7 mouse cellular contexts compared by ENCODE assay signal in the genomic region with DNA sequence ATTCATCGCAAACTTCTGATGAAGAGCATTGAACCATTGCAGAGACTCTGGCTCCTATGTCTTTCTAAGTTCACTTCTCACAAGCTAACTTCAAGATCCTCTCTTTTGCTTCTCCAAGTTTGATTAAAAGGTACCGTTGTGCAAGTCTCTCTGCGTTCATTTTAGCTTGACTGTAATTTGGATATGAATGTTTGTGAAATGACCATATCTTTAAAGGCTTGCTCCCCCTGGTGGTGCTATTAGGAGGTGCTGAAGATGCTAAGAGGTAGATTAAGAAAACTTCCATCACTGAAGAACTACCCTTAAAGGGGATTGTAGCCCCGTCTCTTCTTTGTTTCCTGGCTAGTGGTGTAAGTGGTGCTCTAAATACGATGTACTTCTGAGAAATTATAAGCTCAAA.
DNase-seq lines count a peak whose midpoint lies in the region; ATAC-seq and TF ChIP-seq lines count a peak whose summit lies in the region.

No protein-coding gene starts in this region.

- TF ChIP-seq EP300 in CH12.LX (IDR thresholded peaks at IDR 0.05; ENCODE audit: low read length), result no peak

- TF ChIP-seq POLR2A in CH12.LX (IDR thresholded peaks at IDR 0.05; ENCODE audit: low read depth, low read length), result no peak

- no peak overlapping the region for H3K4me3 ChIP-seq in kidney, embryonic 15.5 days (replicated peaks)
- no peak overlapping the region for H3K4me3 ChIP-seq in CH12.LX (replicated peaks in 1 of 3; ENCODE audit: low read depth in 2 of 3, low read length in 2 of 3, poor library complexity in 1 of 3)

- TF ChIP-seq RAD21 in CH12.LX (IDR thresholded peaks at IDR 0.05; ENCODE audit: low read depth, low read length), result no peak; the same call in none of the 2 replicates

- TF ChIP-seq CTCF in CH12.LX (conservative IDR thresholded peaks at IDR 0.05 in 1 of 2, IDR thresholded peaks at IDR 0.05 in 1 of 2; ENCODE audit: low read depth in 2 of 2, low read length in 2 of 2), result peak; percentile 40 to 41; a peak in 3 of 4 replicates

- dilution Hi-C loops in CH12.LX (cut with MboI; ENCODE audit: extremely low pct_ligation_motif_present, extremely low pct_unique_long_range_greater_than_20kb, low sequenced_read_pairs), result no loop called here

- H3K27me3 ChIP-seq in kidney, embryonic 15.5 days, result no peaks in the 10 kb centered on the region
- no peaks in the 10 kb centered on the region for H3K27me3 ChIP-seq in CH12.LX (replicated peaks)

- no peak for ATAC-seq in kidney, embryonic 15.5 days (replicated peaks; ENCODE audit: low FRiP score)

- H3K9me3 ChIP-seq in kidney, embryonic 15.5 days (replicated peaks), result no peaks in the 10 kb centered on the region
- H3K9me3 ChIP-seq in CH12.LX (replicated peaks; ENCODE audit: low read length), result no peaks in the 10 kb centered on the region

- DNase-seq in kidney, adult 9 months, result peak; percentile 20
- peak; percentile 44 for DNase-seq in 416B (ENCODE audit: low read depth)
- peak; percentile 52 for DNase-seq in CH12.LX (ENCODE audit: extremely low read depth)
- peak; percentile 60 for DNase-seq in embryo, embryonic 10.5 days (ENCODE audit: low spot score)
- peak; percentile 2 for DNase-seq in naive thymus-derived CD4-positive, alpha-beta T cell, adult 2 months (ENCODE audit: low read depth)
- DNase-seq in spleen, postnatal 14 days (ENCODE audit: low spot score in 2 of 2), result no peak

- 80% methylated on average over 5 of the region's 5 CpGs for WGBS in kidney, embryonic 15.5 days

- in situ Hi-C loops in CH12.LX (cut with MboI; ENCODE audit: low pct_ligation_motif_present, low pct_unique_long_range_greater_than_20kb, low sequenced_read_pairs), result no loop called here

- no peaks in the 10 kb centered on the region for H3K4me1 ChIP-seq in kidney, embryonic 15.5 days
- H3K4me1 ChIP-seq in CH12.LX (ENCODE audit: control insufficient read depth in 1 of 2, insufficient read depth in 2 of 2), result no peaks in the 10 kb centered on the region

- no peaks in the 10 kb centered on the region for H3K79me2 ChIP-seq in CH12.LX (replicated peaks; ENCODE audit: control insufficient read depth, extremely low read depth, insufficient read depth, poor library complexity, severe bottlenecking)

- H3K4me2 ChIP-seq in kidney, embryonic 15.5 days, result no peak overlapping the region
- no peak overlapping the region for H3K4me2 ChIP-seq in CH12.LX (ENCODE audit: insufficient read depth, low read depth, poor library complexity, severe bottlenecking)

- H3K36me3 ChIP-seq in kidney, embryonic 15.5 days, result no peaks in the 10 kb centered on the region
- no peaks in the 10 kb centered on the region for H3K36me3 ChIP-seq in CH12.LX (replicated peaks in 1 of 2; ENCODE audit: control insufficient read depth in 1 of 2, insufficient read depth in 1 of 2, low read length in 1 of 2)

- H3K27ac ChIP-seq in kidney, embryonic 15.5 days, result no peak overlapping the region
- H3K27ac ChIP-seq in CH12.LX (ENCODE audit: insufficient read depth, low read depth), result no peak overlapping the region

- no peak overlapping the region for H3K9ac ChIP-seq in kidney, embryonic 15.5 days
- H3K9ac ChIP-seq in CH12.LX (ENCODE audit: insufficient read depth, low read depth), result no peak overlapping the region

TF ChIP-seq in CH12.LX, 34 proteins besides CTCF, POLR2A, EP300 and RAD21:
- TF ChIP-seq SMC3 (IDR thresholded peaks at IDR 0.05; ENCODE audit: low read depth, low read length), result peak; percentile 32; the same call in 1 of the 2 replicates
- TF ChIP-seq IRF4 (IDR thresholded peaks at IDR 0.05; ENCODE audit: low read depth, low read length), result no peak
TF ChIP-seq in CH12.LX: peak in this region for 1.

Comparison
In these comparisons a context has a peak if more than half of its experiments do, and no peak if none do; other contexts are left out.
1. DNase-seq: peak in kidney, adult 9 months (single experiment), 416B (single experiment), CH12.LX (single experiment), embryo, embryonic 10.5 days (single experiment) and naive thymus-derived CD4-positive, alpha-beta T cell, adult 2 months (single experiment); none in spleen, postnatal 14 days (0 of 2).